Mouse (Mus musculus) brown adipose tissue, adult 24 weeks (tissue): ENCODE data around the gene Ulk3. TPM values are rescaled to one million over a fixed set of nuclear protein-coding genes. Genes with fewer than 3 reads are reported as not detected.

Source experiments
- H3K27ac ChIP-seq: fragments of 200-500 bp; replicated peaks from 2 replicates; pipeline ENCODE4 v1.5.1; 2012; ENCODE audit warnings: low read depth, mild to moderate bottlenecking, low read length
- H3K4me1 ChIP-seq: fragments of 200-500 bp; 2 replicates; pipeline ENCODE4 v1.6.1; 2012; ENCODE audit warnings: low read length, mixed read lengths; ENCODE audit not compliant: control insufficient read depth, insufficient read depth, insufficient read length
- H3K4me3 ChIP-seq: fragments of 200-500 bp; 2 replicates; pipeline ENCODE4 v1.5.1; 2012; ENCODE audit warnings: low read depth, mild to moderate bottlenecking, low read length, moderate library complexity; ENCODE audit not compliant: insufficient read depth
- polyA plus RNA-seq: library from polyadenylated mRNA; stranded (reverse); fragments of >200 nt; gene quantifications from 2 replicates; pipeline ENCODE4 v1.2.4, GENCODE M21; 2012; ENCODE audit not compliant: missing spikeins, insufficient read depth, insufficient read length

Ulk3 gene
- polyA plus RNA-seq, 1 experiment = 3.6 TPM

GRCm38 (mm10) chr9:57560263-57560662 lies 29.0 kb upstream of the Ulk3 start:
- H3K4me1 ChIP-seq = peaks cover 12% of the 10 kb centered on the region
- peak overlapping the region; percentile 96 for H3K4me3 ChIP-seq
- peak overlapping the region; percentile 64 for H3K27ac ChIP-seq

DNA sequence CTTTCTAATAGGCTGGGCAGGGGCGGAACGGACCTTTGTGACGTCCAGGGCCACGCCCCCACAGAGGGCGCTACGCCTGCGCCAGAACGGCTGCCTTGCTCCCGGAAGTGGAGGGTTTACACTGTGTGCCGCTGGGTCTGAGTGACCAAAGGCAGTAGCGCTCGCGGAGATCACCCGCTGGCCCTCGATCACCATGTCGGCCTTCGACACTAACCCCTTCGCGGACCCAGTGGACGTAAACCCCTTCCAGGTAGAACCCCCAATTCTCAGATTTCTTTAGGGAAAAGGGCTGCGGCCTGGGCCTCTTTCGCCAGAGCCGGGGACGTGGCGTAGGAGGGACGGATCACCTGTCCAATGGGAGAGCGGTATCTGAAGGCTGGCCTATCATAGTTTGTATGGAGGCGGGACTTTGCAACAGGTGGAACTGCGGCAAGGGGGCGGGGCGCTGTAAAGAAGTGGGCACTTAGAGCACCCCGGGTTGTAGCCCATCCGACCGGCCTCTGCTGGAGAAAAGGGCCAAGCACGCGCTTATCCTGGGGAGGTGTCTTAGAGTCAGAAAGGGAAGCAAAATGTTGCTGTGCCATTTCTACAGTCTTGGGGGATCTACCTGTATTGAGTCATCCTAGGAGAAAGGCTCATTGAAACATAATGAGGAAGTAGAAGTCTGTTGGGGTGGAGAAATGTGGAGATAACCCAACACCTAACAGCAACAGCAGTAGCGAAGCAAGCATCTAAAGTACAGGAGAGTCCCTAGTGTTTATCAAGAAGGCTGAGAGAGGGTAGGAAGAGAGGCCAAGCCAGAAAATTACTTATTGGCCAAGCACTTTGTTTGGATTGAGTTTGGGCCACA lies 28.2 kb upstream of the Ulk3 start, which contains the start of gene Scamp2:
Gene Scamp2 (plus strand): TSS at position 83 of the 850 bp plus-strand sequence.
- Histone ChIP-seq H3K4me1 (peaks cover 18% of the 10 kb centered on the region), H3K27ac (peak within 1 kb of the TSS; percentile 94), H3K4me3 (peak within 1 kb of the TSS; percentile 96)

DNA sequence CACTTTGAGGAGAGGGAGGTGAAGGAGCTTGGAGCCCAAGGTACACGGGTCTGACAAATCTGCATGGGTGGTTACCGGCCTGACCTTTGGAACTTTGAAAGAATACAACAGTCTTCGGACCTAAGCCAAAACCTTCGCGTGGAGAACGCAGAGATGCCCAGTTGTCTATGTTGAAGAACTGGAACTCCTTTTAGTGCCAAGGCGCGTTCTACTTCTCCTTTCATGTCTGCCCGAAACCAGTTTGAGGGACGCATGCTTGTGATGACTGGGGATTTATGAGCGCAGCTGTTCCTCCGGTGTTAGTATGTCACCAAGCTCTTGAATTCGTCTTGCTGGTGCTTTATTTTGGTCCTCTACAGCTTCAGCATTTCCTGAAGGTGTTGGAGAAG lies 27.5 kb upstream of the Ulk3 start:
- 0 out of 2 replicates have a peak overlapping the region, but pooled peaks have one; percentile 20 for H3K27ac ChIP-seq
- peak overlapping the region; percentile 96 for H3K4me3 ChIP-seq
- H3K4me1 ChIP-seq = peaks cover 20% of the 10 kb centered on the region

DNA sequence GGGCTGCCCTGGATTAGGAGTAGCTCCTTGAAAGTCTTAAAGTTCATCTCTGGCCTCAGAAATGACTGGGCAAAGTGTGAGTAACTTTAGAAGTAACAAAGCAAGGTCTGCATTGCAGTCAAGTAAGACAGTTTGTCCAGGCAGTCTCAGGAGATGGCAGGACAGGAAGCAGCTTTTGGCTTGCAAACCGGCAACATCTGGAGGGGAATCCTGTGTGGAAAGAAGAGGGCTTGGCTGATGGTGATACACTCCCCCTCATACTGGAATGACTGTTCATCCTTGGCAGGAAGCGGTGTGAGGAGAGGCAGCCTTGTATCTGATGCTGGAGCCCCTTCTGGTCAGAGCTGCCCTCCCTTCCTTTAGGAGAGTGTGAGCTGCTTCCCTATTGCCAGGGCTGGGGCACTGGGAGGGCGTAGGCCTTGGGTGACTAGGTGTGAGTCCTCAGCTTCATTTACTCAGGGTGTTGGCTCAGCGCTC lies 26.3 kb upstream of the Ulk3 start:
- Histone ChIP-seq H3K4me3 (no peak overlapping the region), H3K27ac (0 out of 2 replicates have a peak overlapping the region, but pooled peaks have one; percentile 7), H3K4me1 (peaks cover 20% of the 10 kb centered on the region)

DNA sequence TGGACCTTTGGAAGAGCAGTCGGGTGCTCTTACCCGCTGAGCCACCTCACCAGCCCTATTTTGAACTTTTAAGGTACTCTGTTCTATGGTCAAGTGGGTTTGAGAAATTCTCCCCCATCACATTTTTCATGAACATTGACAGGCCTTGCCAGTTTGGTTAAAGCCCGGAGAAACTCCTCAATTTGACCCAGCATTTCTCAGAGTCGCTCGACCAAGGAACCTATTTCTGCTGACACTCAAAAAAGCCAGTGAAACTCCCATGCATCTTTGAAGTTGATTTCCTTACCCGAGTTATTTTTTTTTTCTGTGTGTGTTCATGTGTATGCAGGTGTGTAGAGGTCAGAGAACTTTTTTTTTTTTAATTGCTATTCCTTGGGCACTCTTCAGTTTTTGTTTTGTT lies 24.6 kb upstream of the Ulk3 start:
- peaks cover 20% of the 10 kb centered on the region for H3K4me1 ChIP-seq
- no peak overlapping the region for H3K4me3 ChIP-seq
- no peak overlapping the region for H3K27ac ChIP-seq

GRCm38 (mm10) chr9:57565741-57566221 lies 23.5 kb upstream of the Ulk3 start:
- Histone ChIP-seq H3K4me1 (peaks cover 20% of the 10 kb centered on the region), H3K27ac (no peak overlapping the region), H3K4me3 (no peak overlapping the region)

DNA sequence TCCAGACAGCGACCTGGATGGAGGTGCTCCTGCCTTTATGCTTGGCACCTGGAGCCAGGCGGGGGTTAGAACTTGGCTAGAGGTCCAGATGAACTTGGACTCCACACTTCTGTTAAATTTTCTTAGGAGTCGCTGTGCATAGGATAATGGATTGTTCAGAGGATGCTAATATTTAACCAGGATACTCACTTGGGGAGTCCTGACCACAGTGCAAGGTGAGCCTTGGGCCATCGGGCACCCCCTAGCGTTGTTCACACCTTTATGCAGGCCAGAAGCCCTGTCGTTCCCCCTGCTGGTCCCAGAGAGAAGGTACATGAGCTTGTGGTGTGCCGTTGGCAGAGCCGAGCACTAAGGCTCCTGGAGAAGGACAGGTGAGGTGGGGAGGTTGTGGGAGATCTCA lies 22.4 kb upstream of the Ulk3 start:
- Histone ChIP-seq H3K27ac (no peak overlapping the region), H3K4me3 (no peak overlapping the region), H3K4me1 (peaks cover 16% of the 10 kb centered on the region)

GRCm38 (mm10) chr9:57568500-57568899 lies 20.8 kb upstream of the Ulk3 start:
- H3K4me3 ChIP-seq = no peak overlapping the region

GRCm38 (mm10) chr9:57574397-57574796 lies 14.9 kb upstream of the Ulk3 start:
- no peak overlapping the region for H3K4me3 ChIP-seq
- no peaks in the 10 kb centered on the region for H3K4me1 ChIP-seq
- H3K27ac ChIP-seq = no peak overlapping the region

More at GRCm38 (mm10) chr9:57568500-57568899, 20.8 kb upstream of the Ulk3 start:
- Histone ChIP-seq H3K27ac (no peak overlapping the region), H3K4me1 (peaks cover 8% of the 10 kb centered on the region)

DNA sequence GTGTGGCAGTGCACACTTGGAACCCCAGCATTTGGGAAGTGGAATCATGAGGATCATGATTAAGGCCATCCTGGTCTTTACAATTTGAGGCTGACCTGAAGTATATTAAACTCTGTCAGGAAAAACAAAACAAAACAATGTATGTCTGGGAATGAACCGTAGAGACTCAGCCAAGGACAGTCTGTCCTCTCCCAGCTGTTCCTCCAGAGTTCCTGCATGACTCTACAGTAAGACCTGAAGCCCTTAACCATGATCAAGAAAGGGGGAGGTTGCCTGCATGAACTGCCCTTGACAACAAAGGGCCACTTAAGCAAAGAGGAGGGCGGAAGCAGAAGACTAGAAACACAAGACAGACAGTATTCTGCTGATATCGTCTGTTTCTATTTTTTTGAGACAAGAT lies 13.7 kb upstream of the Ulk3 start:
- Histone ChIP-seq H3K4me3 (no peak overlapping the region), H3K27ac (no peak overlapping the region), H3K4me1 (no peaks in the 10 kb centered on the region)

DNA sequence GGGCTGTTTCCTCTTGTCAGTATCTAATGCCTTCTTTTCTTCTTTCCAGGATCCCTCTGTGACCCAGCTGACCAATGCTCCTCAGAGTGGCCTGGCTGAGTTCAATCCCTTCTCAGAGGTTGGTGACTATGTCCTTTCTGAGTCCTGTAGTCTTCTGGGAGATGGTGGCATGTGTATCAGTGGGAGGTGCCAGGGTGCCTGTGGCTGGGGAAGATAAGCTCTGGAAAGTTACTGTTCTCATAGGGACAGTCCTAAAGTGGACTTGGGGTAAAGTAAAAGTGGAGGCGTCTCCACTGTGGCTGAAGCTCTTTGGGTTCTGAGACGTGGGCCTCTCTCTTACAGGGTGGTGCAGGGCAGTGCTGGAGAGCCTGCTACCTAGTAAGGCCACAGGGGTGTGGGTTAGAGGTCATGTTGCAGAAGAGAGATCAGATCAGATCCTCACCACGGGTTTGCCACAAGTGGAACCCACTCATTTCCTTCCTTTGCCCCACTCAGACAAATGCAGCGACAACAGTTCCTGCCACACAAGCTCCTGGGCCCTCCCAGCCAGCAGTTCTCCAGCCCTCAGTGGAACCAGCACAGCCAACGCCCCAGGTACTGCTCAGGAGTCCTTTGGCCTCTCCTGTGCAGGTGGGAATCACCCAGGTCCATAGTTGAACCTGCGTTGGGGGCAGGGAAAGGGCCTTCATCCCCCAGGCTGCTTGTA lies 12.0 kb upstream of the Ulk3 start:
- Histone ChIP-seq H3K27ac (no peak overlapping the region), H3K4me1 (no peaks in the 10 kb centered on the region), H3K4me3 (no peak overlapping the region)

DNA sequence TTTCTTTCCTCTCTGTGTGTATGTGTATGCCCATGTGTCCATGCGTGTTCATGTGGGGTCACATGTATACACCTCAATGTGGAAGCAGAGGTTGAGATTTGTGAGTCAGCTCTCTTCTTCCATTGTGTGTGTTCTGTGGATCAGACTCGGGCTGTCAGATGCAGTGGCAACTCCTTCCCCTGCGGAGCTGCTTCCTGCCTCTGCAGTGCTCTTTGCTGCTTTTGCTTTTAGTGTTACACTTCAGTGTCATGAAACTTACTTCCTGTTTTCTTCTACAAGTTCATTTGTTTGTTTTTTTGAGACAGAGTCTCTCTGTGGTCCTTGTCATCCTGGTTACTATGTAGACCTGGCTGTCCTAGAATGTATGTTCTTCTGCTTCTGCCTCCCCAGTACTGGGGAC lies 4.3 kb upstream of the Ulk3 start:
- H3K4me1 ChIP-seq = no peaks in the 10 kb centered on the region
- H3K27ac ChIP-seq = no peak overlapping the region
- H3K4me3 ChIP-seq = no peak overlapping the region

GRCm38 (mm10) chr9:57590726-57591125 lies 1.5 kb downstream of the Ulk3 start:
- Histone ChIP-seq H3K27ac (no peak overlapping the region), H3K4me1 (no peaks in the 10 kb centered on the region), H3K4me3 (no peak overlapping the region)

GRCm38 (mm10) chr9:57593454-57594173 lies 4.4 kb downstream of the Ulk3 start:
- Histone ChIP-seq H3K4me3 (no peak overlapping the region), H3K27ac (no peak overlapping the region), H3K4me1 (no peaks in the 10 kb centered on the region)

- no peaks in the 10 kb centered on the region for H3K4me1 ChIP-seq
- H3K4me3 ChIP-seq = no peak overlapping the region
- H3K27ac ChIP-seq = no peak overlapping the region
Observed at GRCm38 (mm10) chr9:57594174-57594509, 4.9 kb downstream of the Ulk3 start.
